Mouse (Mus musculus): ENCODE results near the gene 2210407C18Rik. TPM values are rescaled to one million over a fixed set of nuclear protein-coding genes. Genes with fewer than 3 reads are reported as not detected.

Gene 2210407C18Rik
- not detected for polyA plus RNA-seq (2017; shearing (Covaris generic))

GRCm38 (mm10) chr11:58615975-58616374 is at the start of gene 2210407C18Rik:
2210407C18Rik (minus strand) TSS chr11:58616075.

GRCm38 (mm10) chr11:58658596-58658995 is 42.7 kb upstream of the 2210407C18Rik start, which contains the start of gene Olfr322:
Olfr322 (plus strand) TSS chr11:58658782.

GRCm38 (mm10) chr11:58640272-58640867 is 24.5 kb upstream of the 2210407C18Rik start, which contains the start of gene Trim58:
Trim58 (plus strand) TSS chr11:58640465.

GRCm38 (mm10) chr11:58630401-58630800 is 14.5 kb upstream of the 2210407C18Rik start, which contains the start of gene Olfr323:
Olfr323 (minus strand) TSS chr11:58630501.

GRCm38 (mm10) chr11:58594814-58595213 is 21.1 kb downstream of the 2210407C18Rik start, which contains the start of gene Olfr324:
Olfr324 (plus strand) TSS chr11:58595114.

GRCm38 (mm10) chr11:58577430-58577829 is 38.4 kb downstream of the 2210407C18Rik start, which contains the start of gene Olfr325:
Olfr325 (plus strand) TSS chr11:58577730.

GRCm38 (mm10) chr11:58570405-58570804 is 45.5 kb downstream of the 2210407C18Rik start, which contains the start of gene Olfr224:
Olfr224 (minus strand) TSS chr11:58570553.

Other genes with a start within 250 kb of the 2210407C18Rik start
- not detected for gene Lypd8, start 237.0 kb downstream of the 2210407C18Rik start, polyA plus RNA-seq (2017; shearing (Covaris generic))
- gene 1810065E05Rik, start 195.0 kb downstream of the 2210407C18Rik start, polyA plus RNA-seq (2017; shearing (Covaris generic)): not detected
- gene Gm12253, start 183.5 kb downstream of the 2210407C18Rik start, polyA plus RNA-seq (2017; shearing (Covaris generic)): not detected
- not detected for gene Lypd9, start 163.2 kb downstream of the 2210407C18Rik start, polyA plus RNA-seq (2017; shearing (Covaris generic))
- not detected for gene Olfr30, start 153.8 kb downstream of the 2210407C18Rik start, polyA plus RNA-seq (2017; shearing (Covaris generic))
- not detected for gene Olfr332, start 123.5 kb downstream of the 2210407C18Rik start, polyA plus RNA-seq (2017; shearing (Covaris generic))
- not detected for gene Olfr331, start 113.5 kb downstream of the 2210407C18Rik start, polyA plus RNA-seq (2017; shearing (Covaris generic))
- gene Olfr330, start 81.2 kb downstream of the 2210407C18Rik start, polyA plus RNA-seq (2017; shearing (Covaris generic)): not detected
- gene Olfr329-ps, start 69.7 kb downstream of the 2210407C18Rik start, polyA plus RNA-seq (2017; shearing (Covaris generic)): not detected
- not detected for gene Olfr328, start 60.4 kb downstream of the 2210407C18Rik start, polyA plus RNA-seq (2017; shearing (Covaris generic))
- 0.26 TPM for gene Olfr224, start 45.5 kb downstream of the 2210407C18Rik start, polyA plus RNA-seq (2017; shearing (Covaris generic))
- not detected for gene Olfr325, start 38.3 kb downstream of the 2210407C18Rik start, polyA plus RNA-seq (2017; shearing (Covaris generic))
- gene Olfr324, start 21.0 kb downstream of the 2210407C18Rik start, polyA plus RNA-seq (2017; shearing (Covaris generic)): not detected
- not detected for gene Olfr323, start 14.4 kb upstream of the 2210407C18Rik start, polyA plus RNA-seq (2017; shearing (Covaris generic))
- not detected for gene Trim58, start 24.4 kb upstream of the 2210407C18Rik start, polyA plus RNA-seq (2017; shearing (Covaris generic))
- gene Olfr322, start 42.7 kb upstream of the 2210407C18Rik start, polyA plus RNA-seq (2017; shearing (Covaris generic)): not detected
- not detected for gene Olfr320, start 65.0 kb upstream of the 2210407C18Rik start, polyA plus RNA-seq (2017; shearing (Covaris generic))
- gene Olfr319, start 83.1 kb upstream of the 2210407C18Rik start, polyA plus RNA-seq (2017; shearing (Covaris generic)): not detected
- gene Olfr318, start 107.9 kb upstream of the 2210407C18Rik start, polyA plus RNA-seq (2017; shearing (Covaris generic)): not detected
- not detected for gene Olfr317, start 123.1 kb upstream of the 2210407C18Rik start, polyA plus RNA-seq (2017; shearing (Covaris generic))
- gene Olfr316, start 136.7 kb upstream of the 2210407C18Rik start, polyA plus RNA-seq (2017; shearing (Covaris generic)): not detected
- not detected for gene Olfr315, start 157.1 kb upstream of the 2210407C18Rik start, polyA plus RNA-seq (2017; shearing (Covaris generic))
- gene Olfr314, start 166.9 kb upstream of the 2210407C18Rik start, polyA plus RNA-seq (2017; shearing (Covaris generic)): not detected
- gene Fam183b, start 185.9 kb upstream of the 2210407C18Rik start, polyA plus RNA-seq (2017; shearing (Covaris generic)): not detected
- gene Olfr313, start 198.9 kb upstream of the 2210407C18Rik start, polyA plus RNA-seq (2017; shearing (Covaris generic)): not detected
- not detected for gene Olfr312, start 213.2 kb upstream of the 2210407C18Rik start, polyA plus RNA-seq (2017; shearing (Covaris generic))
- not detected for gene Olfr311, start 223.2 kb upstream of the 2210407C18Rik start, polyA plus RNA-seq (2017; shearing (Covaris generic))
- gene Gm12258, start 231.1 kb upstream of the 2210407C18Rik start, polyA plus RNA-seq (2017; shearing (Covaris generic)): 14.7 TPM

Data from inflammation-experienced regulatory T-cells, adult 16 weeks (primary cell).